Mouse (Mus musculus) mouse embryonic stem cell (cell line): ENCODE data around the gene H2-Oa.
"Not testable (repeated sequence)": the region's sequence is repeated elsewhere in the genome, so short reads cannot be mapped to it uniquely, and the experiment has no call there.

Source experiments
- in situ Hi-C, 2 experiments: fragments of 300-500 bp; cut with MboI; formaldehyde crosslinking; loops; 1 replicate in 1 of 2; 3 replicates in 1 of 2; pipeline ENCODE4 v1.14.3; 2019 to 2020; ENCODE audit warnings: low sequenced_read_pairs in 2 of 2, low pct_unique_long_range_greater_than_20kb in 1 of 2, mixed read lengths in 1 of 2; ENCODE audit not compliant: unreplicated experiment in 1 of 2

Gene H2-Oa

DNA sequence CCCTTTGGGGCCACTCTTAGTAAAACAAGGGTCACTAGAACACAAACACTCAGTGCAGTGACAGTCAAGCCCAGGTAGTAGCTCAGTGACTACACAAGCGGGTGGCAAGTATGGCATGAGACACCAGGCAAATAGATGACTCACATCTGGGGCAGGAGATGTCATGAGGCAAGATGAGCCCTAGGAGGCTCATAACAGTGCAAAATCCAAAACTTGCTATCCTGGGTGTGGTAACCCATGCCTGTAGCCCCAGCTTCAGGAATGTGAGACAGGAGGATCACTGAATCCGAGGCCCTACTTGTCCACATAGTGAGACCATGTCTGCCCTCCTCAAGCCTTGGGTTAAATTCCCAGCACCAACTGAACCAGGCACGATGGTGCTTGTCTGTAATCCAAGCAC lies 42.3 kb downstream of the H2-Oa start:
- in situ Hi-C loops: no loop called here

DNA sequence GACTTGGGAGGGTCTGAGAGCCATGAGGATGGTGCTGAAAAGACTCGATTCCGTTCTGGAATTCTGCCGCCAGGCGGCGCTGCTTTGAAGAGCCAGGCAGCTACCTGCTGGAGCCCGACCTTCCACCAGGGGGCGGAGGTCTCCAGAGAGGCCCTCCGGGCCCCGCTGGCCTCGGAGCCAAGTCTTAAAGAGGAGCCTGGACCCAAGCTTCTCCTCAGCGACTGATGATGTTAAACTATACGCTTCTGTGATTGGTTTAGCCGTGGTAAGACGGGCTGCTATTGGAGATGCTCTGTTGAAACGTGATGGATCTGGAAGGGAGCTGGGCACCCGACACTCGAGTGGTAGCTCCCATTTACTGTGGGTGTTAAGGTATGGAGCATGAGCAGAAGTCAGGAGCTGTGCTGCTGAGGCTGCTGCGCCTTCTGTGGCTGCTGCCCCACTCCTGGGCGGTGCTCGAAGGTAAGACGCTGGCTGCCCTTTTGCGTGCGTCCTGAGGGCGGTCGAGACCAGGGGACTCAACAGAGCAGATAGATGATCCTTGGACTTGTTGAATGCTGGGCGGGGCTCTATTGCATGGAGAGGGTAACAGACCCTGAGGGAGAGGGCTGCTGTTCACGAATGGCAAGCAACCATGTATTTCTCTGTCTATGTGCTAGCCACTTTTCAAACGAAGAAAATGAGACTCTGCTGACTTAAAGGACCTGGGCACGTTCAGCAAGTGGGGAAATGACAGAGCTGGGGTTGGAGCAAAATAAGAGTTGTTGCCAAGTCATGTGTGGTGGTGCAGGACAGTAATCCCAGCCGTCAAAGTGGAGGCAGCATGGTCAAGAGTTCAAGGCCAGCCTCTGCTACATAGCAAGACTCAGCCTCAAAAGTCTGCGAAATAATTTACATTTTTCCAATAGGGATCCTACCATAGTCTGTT lies 43.4 kb downstream of the H2-Oa start:
- in situ Hi-C loops: no loop called here

DNA sequence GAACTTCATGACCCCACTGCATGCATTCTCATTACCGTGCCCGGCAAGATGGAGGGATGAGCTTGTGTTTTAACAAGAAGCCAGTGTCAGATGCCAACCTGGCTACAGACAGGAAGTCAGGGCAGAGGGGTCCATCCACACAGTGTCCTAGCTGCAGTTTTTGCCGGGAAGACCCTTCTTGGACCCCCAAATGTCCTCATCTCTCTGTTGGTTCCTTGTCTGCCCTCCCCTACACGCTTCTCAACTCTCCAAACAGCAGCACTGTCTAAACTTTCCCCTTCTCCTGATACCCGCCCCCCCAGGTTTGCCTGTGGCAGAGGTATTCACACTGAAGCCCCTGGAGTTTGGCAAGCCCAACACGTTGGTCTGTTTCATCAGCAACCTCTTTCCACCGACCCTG lies 45.5 kb downstream of the H2-Oa start:
- in situ Hi-C loops: no loop called here

DNA sequence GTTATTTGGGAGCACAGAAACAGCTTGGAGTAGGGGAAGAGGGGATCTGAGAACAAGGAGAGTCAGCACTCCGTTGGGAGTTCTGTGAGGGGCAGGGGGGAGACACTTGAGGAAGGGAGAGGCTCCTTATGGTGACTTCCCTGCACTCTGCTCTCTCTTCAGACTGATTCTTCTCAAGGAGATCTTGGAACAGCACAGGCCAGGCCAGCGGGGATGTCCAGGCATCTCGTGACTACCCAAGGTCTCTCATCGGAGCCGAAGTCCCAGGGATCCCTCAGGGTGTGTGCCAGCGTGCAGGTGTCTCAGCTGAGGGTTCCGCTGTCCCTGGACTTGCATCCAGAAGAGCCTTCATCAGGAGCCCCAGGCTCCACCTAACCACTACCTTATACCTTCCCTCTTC lies 46.5 kb downstream of the H2-Oa start:
- in situ Hi-C loops: no loop called here

DNA sequence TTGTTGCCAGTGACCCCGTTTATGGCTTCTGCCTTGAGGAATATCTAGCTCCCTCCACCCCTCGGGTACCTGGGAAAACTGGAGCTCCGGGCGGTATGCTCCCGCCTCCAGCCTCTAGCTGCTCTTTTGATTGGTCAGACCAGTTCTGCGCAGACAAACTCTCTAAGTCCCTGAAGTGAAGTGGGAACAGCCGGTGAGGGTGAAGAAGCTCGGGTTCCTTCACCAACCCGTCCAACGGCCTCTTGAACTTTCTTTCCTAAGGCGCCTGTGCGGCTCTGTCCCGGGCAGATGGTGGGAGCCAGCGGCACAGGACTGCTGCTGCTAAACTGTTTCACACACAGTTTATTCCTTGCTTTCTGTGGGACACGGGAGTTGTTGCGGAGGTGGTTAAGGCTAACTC lies 47.3 kb downstream of the H2-Oa start:
- in situ Hi-C loops: no loop called here

DNA sequence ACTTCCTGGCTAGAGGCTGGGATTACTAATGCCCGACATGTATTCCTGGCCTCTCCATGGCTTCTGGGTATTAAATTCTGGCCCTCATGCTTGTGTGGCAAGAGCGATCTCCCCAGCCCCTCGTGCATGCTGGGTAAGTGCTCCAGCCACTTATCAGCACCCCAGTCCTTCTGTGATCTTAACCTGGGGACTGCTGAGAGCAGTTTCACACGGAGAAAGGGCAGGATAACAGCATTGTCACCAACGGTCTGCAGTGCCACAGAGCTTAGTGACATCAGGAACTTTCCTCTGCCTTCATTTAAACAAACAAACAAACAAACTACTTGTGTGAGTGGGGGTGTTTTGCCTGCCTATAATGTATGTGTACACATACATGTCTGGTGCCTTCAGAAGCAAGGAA lies 48.1 kb downstream of the H2-Oa start:
- in situ Hi-C loops: no loop called here

DNA sequence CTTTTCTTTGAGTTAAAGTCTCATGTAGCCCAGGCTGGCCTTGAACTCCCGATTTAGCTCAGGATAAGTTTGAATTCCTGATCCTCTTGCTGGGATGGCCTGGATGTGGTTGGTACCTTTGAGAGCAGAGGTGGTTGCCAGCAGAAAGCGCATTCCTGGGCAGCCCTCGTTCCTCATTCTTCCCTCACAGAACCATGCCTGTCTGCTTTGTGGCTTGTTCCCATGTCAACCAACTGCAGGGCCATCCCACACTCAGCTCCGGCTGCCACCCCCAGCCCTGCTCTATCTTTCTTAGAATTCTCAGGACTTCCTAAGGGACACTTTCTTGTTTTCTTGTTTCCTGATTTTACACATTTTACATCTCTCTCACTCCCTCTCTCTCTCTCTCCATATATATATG lies 49.3 kb downstream of the H2-Oa start:
- in situ Hi-C loops: no loop called here

DNA sequence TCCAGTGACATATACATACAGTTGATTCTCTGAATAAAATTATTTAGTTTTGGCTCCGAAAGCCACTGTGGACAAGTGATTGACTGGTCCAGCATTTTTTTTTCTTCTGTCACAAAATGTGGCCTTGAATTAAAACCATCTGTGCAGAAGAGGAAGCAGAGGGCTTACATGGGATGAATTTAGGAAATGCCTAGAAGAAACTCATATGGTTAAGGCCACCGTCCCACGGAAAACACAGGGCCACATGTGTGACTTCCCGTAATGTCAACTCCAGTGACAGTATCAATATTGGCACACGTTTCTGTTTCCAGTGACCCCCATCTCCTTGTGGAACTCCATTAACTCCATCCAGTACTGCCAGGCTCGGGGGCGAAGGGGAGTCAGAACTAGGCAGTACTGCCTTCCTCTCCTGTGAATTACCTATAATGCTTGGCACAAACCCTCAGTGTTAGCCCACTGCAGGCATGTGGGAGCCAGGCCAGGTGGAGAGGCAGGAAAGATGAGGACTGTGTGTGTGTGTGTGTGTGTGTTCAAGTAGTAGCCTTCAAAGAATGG lies 50.4 kb downstream of the H2-Oa start:
- in situ Hi-C loops: no loop called here

DNA sequence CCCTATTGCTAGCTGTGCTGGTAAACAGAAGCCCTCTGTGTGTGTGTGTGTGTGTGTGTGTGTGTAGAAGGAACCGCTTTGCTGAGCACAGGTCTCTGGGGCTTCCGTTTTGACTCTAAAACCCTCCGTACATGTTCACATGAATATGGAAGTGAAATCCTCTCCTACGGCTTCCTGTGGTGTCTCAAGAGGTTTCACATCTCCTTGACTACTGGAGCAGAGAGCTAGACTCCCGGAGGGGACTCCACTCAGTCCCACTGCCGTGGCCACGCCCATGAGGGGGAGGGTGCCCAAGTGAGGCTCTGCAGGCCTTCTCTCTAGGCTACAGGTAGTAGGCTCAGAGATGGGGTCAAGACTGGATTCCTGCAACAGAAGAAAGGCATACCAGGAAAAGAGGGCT lies 50.9 kb downstream of the H2-Oa start, which contains the start of gene H2-DMb2:
H2-DMb2 (plus strand) TSS at position 275 of the 400 bp plus-strand sequence.
- in situ Hi-C loops: no loop called here

DNA sequence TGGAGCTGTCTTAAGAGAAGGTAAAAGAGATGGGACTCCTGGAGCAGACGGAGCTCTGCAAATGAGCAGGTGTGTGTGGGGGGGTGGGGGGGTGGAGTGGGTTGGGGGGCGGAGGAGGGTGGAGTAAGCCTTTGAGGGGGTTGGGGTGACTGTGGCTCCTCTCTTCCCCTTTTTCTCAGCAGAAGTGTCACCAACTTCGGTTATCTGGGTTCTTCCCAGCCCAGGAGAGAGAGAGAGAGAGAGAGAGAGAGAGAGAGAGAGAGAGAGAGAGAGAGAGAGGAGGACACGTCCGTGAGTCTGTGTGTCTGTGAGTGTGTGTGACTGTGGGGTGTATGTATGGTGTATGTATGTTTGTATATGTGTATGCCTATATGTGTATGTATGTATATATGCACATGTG lies 51.3 kb downstream of the H2-Oa start:
- in situ Hi-C loops: no loop called here

DNA sequence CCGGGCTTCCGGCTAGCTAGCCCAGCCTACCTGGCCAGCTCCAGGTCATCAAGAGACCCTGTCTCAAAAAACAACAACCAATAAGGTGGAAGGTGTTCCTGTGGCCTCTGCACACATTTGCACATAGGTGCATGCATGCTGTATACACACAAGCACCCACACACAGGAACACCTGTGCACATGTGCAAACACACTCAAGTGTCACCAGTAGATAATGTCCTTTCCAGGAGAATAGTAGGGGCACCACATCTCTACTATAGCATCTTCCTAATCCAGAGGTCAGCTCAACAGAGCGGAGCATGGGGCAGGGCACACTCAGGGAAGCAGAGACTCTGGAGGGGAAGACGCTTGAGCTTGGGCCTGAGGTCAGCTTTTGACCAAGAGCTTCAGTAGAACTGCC lies 52.1 kb downstream of the H2-Oa start:
- in situ Hi-C loops: not testable (repeated sequence)
